Mouse (Mus musculus) megakaryocyte, embryonic 14.5 days (primary cell): ENCODE results near the gene Nox3.

Experiments used
- FLI1 ChIP-seq: IDR thresholded peaks from 2 replicates; pipeline ENCODE4 v1.6.1; 2012; ENCODE audit warnings: low read length, inconsistent platforms, mixed read lengths
- GATA1 ChIP-seq: IDR thresholded peaks from 3 replicates; pipeline ENCODE4 v1.6.1; 2012; ENCODE audit warnings: mixed read lengths, low read length, inconsistent platforms, borderline replicate concordance

- no peak for TF ChIP-seq GATA1
- no peak for TF ChIP-seq FLI1
Measured at GRCm38 (mm10) chr17:3610928-3611780, 84.9 kb downstream of the Nox3 start.
